Mouse (Mus musculus): ENCODE measurements around the gene Evi2. TPM values are rescaled to one million over a fixed set of nuclear protein-coding genes. Genes with fewer than 3 reads are reported as not detected.
A peak's percentile ranks its signal among the peaks of the same experiment; 100 is the strongest.

Gene Evi2
- under 1 TPM in 1 of 2 experiments, not detected in 1; 0.20 TPM for total RNA-seq (2021)
- long read RNA-seq, experiment 1 = 0 reads
- long read RNA-seq, experiment 2, partial matches to known transcripts = 0 of 1 reads
- long read RNA-seq, experiment 2, other reads (novel, unspliced or antisense) = 1 of 1 reads

GRCm38 (mm10) chr11:79530333-79530761 is at the start of gene Evi2, which contains the start of gene Evi2a:
Evi2 (minus strand) TSS chr11:79530589.
Evi2a (minus strand) TSS chr11:79530609.
- peak; percentile 18 for DNase-seq

GRCm38 (mm10) chr11:79577741-79578140 is 47.4 kb upstream of the Evi2 start:
- peak; percentile 78 for DNase-seq

- DNase-seq = no peak
Measured at GRCm38 (mm10) chr11:79575383-79576073, 45.1 kb upstream of the Evi2 start.

- DNase-seq = no peak
Measured at GRCm38 (mm10) chr11:79573836-79574235, 43.4 kb upstream of the Evi2 start.

- DNase-seq = no peak
Measured at GRCm38 (mm10) chr11:79570319-79570718, 39.9 kb upstream of the Evi2 start.

GRCm38 (mm10) chr11:79568197-79568911 is 38.0 kb upstream of the Evi2 start:
- no peak for DNase-seq

- DNase-seq = no peak
Measured at GRCm38 (mm10) chr11:79566947-79567346, 36.6 kb upstream of the Evi2 start.

- no peak for DNase-seq
Measured at GRCm38 (mm10) chr11:79563493-79563892, 33.1 kb upstream of the Evi2 start.

GRCm38 (mm10) chr11:79560536-79560935 is 30.1 kb upstream of the Evi2 start:
- DNase-seq = no peak

GRCm38 (mm10) chr11:79552622-79553021 is 22.2 kb upstream of the Evi2 start:
- no peak for DNase-seq

- no peak for DNase-seq
Measured at GRCm38 (mm10) chr11:79536293-79536692, 5.9 kb upstream of the Evi2 start.

- DNase-seq = no peak
Measured at GRCm38 (mm10) chr11:79535554-79535953, 5.2 kb upstream of the Evi2 start.

GRCm38 (mm10) chr11:79533950-79534690 is 3.7 kb upstream of the Evi2 start:
- peak; percentile 47 for DNase-seq

GRCm38 (mm10) chr11:79533311-79533710 is 2.9 kb upstream of the Evi2 start:
- no peak for DNase-seq

GRCm38 (mm10) chr11:79531485-79531884 is 1.1 kb upstream of the Evi2 start:
- DNase-seq = no peak

GRCm38 (mm10) chr11:79530774-79531173 is 385 bp upstream of the Evi2 start:
- no peak for DNase-seq

- no peak for DNase-seq
Measured at GRCm38 (mm10) chr11:79529736-79530135, 653 bp downstream of the Evi2 start.

GRCm38 (mm10) chr11:79529226-79529625 is 1.2 kb downstream of the Evi2 start:
- DNase-seq = no peak

GRCm38 (mm10) chr11:79528601-79529000 is 1.8 kb downstream of the Evi2 start:
- DNase-seq = no peak

GRCm38 (mm10) chr11:79527739-79528384 is 2.5 kb downstream of the Evi2 start:
- DNase-seq = no peak

GRCm38 (mm10) chr11:79527015-79527738 is 3.2 kb downstream of the Evi2 start:
- peak; percentile 22 for DNase-seq
